Comparison of ENCODE assay signal across 8 mouse cellular contexts in the genomic region with DNA sequence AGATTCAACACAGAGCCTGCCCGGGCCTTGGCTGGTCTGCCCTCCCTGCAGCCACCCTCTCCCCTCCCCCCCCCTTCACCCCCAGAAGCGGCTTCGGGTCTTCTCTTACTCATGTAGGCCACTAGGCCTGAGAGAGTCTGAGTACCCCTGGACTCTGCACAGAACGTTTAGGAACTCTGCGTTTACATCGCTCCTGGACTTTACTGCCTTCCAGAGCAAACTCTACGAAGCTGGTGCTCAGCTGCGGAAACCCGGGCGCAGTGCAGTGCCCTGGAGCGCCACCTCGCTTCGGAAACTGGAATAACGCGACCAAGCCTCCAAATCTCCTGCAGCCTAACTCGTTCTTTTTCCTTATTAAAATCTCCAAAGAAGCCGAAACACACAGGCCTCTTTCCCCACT. TPM values are rescaled to one million over a fixed set of nuclear protein-coding genes. Genes with fewer than 3 reads are reported as not detected.
DNase-seq lines count a peak whose midpoint lies in the region; ATAC-seq and TF ChIP-seq lines count a peak whose summit lies in the region.

No protein-coding gene starts in this region.

- no peaks in the 10 kb centered on the region for H3K9me3 ChIP-seq in intestine, embryonic 16.5 days (ENCODE audit: control insufficient read depth, low read length)

- H3K36me3 ChIP-seq in intestine, embryonic 16.5 days (ENCODE audit: control insufficient read depth, insufficient read depth, low read length) = no peaks in the 10 kb centered on the region
- H3K36me3 ChIP-seq in small intestine, adult 2 months (ENCODE audit: control insufficient read depth, insufficient read depth, low read length) = no peaks in the 10 kb centered on the region

- ATAC-seq in intestine, embryonic 16.5 days = peak; percentile 78
- peak; percentile 85 for ATAC-seq in megakaryocyte progenitor cell, adult 5-6 weeks (replicated peaks; ENCODE audit: poor library complexity)

- intact Hi-C loops in gastrocnemius, postnatal 36 days (cut with DNase I) = loop anchor here (5.0 kb wide), 2 partner anchors 213 to 843 kb away; no protein-coding TSS in a partner anchor
- intact Hi-C loops in left cerebral cortex, postnatal 14 days (cut with DNase I) = loop anchor here (2.0 to 5.0 kb wide), 3 partner anchors 523 to 1358 kb away; no protein-coding TSS in a partner anchor

- DNase-seq in adrenal gland, adult 18-20 months (ENCODE audit: low spot score in 2 of 2) = peak; percentile 83 to 85
- DNase-seq in embryo, embryonic 10.5 days (ENCODE audit: low spot score) = peak; percentile 89
- peak; percentile 63 to 72 for DNase-seq in gastrocnemius, postnatal 36 days
- peak; percentile 82 to 88 for DNase-seq in left cerebral cortex, postnatal 14 days (ENCODE audit: low spot score in 2 of 2)
- no peak for DNase-seq in natural killer cell, adult 2 months (ENCODE audit: low spot score in 2 of 2)

- H3K9ac ChIP-seq in intestine, embryonic 16.5 days (ENCODE audit: low read depth, low read length) = no peak overlapping the region

- peaks cover 22% of the 10 kb centered on the region for H3K4me1 ChIP-seq in intestine, embryonic 16.5 days (ENCODE audit: control insufficient read depth, insufficient read depth, low read length)
- no peaks in the 10 kb centered on the region for H3K4me1 ChIP-seq in small intestine, adult 2 months (ENCODE audit: control insufficient read depth, insufficient read depth, insufficient read length, low read length)

- TF ChIP-seq CTCF in small intestine, adult 2 months (IDR thresholded peaks at IDR 0.05; ENCODE audit: extremely low read depth, insufficient read length, insufficient replicate concordance, low read depth, low read length) = peak; percentile 88

- H3K27me3 ChIP-seq in intestine, embryonic 16.5 days (replicated peaks; ENCODE audit: control insufficient read depth, insufficient read depth, low read length) = peaks cover 66% of the 10 kb centered on the region
- H3K27me3 ChIP-seq in small intestine, adult 2 months (ENCODE audit: control insufficient read depth, insufficient read depth, low read length) = peaks cover 46% of the 10 kb centered on the region

- TF ChIP-seq POLR2A in small intestine, adult 2 months (IDR thresholded peaks at IDR 0.05; ENCODE audit: low read depth, low read length) = no peak

- 2% methylated on average over 17 of the region's 17 CpGs for WGBS in intestine, embryonic 16.5 days
- 1% methylated on average over 17 of the region's 17 CpGs for WGBS in small intestine, adult 2 months

- H3K27ac ChIP-seq in intestine, embryonic 16.5 days (ENCODE audit: low read length) = no peak overlapping the region
- H3K27ac ChIP-seq in small intestine, adult 2 months (ENCODE audit: insufficient read depth, low read depth, low read length) = no peak overlapping the region

- peak overlapping the region; percentile 47 for H3K4me2 ChIP-seq in intestine, embryonic 16.5 days (ENCODE audit: low read depth, low read length)

- H3K4me3 ChIP-seq in intestine, embryonic 16.5 days (ENCODE audit: low read length) = peak overlapping the region; percentile 29
- H3K4me3 ChIP-seq in small intestine, adult 2 months (ENCODE audit: low read depth, low read length) = no peak overlapping the region

RNA-seq across cellular contexts. Expression of a gene that starts 31.7 kb away (rescaled TPM):
- 100 to 1,000 TPM in 1 of 2 experiments, 10 to 100 TPM in 1; 99.3 to 123 TPM for total RNA-seq in adrenal gland, adult 18-20 months (2021)
- total RNA-seq in gastrocnemius, postnatal 36 days (2021) = 10 to 100 TPM; 12.7 to 19.4 TPM
- 22.2 and 24.6 TPM in 2 replicates for polyA plus RNA-seq in intestine, embryonic 16.5 days (2015; fragmentation: Nextera tagmentation; extraction: Ambion mirVana)
- total RNA-seq in left cerebral cortex, postnatal 14 days (2021) = 10 to 100 TPM; 36.7 to 46.6 TPM
- total RNA-seq in megakaryocyte progenitor cell, adult 5-6 weeks (2015) = not detected in 2 replicates
- not detected in 2 replicates for total RNA-seq in megakaryocyte progenitor cell, adult 5-6 weeks (2017)
- polyA plus RNA-seq in small intestine, adult 2 months (2012; rRNA removed) = 21.9 and 35.0 TPM in 2 replicates

Comparison
In these comparisons a context has a peak if more than half of its experiments do, and no peak if none do; other contexts are left out.
1. DNase-seq: peak in adrenal gland, adult 18-20 months (2 of 2), embryo, embryonic 10.5 days (single experiment), gastrocnemius, postnatal 36 days (2 of 2) and left cerebral cortex, postnatal 14 days (2 of 2); none in natural killer cell, adult 2 months (0 of 2).
2. RNA of a gene that starts 31.7 kb away (total RNA-seq): 99.3 to 123 TPM in adrenal gland, adult 18-20 months, 36.7 to 46.6 TPM in left cerebral cortex, postnatal 14 days and 12.7 to 19.4 TPM in gastrocnemius, postnatal 36 days; not detected in megakaryocyte progenitor cell, adult 5-6 weeks; every median in the first group is over 10 times any median in the second.